Mouse (Mus musculus) layer of hippocampus, postnatal 14 days (tissue): ENCODE measurements around the gene Zmiz2. TPM values are rescaled to one million over a fixed set of nuclear protein-coding genes. Genes with fewer than 3 reads are reported as not detected.
"Not testable (repeated sequence)": the region's sequence is repeated elsewhere in the genome, so short reads cannot be mapped to it uniquely, and the experiment has no call there.

ENCODE experiments used
- DNase-seq, 2 experiments: peaks; one replicate each; pipeline ENCODE4 v3.0.0; 2021 to 2022; ENCODE audit warnings: low spot score in 2 of 2, mixed read lengths in 1 of 2
- long read RNA-seq, 2 experiments: library from polyadenylated mRNA; stranded (forward); transcript quantifications; one replicate each; pipeline ENCODE4 v2.0.0; 2021
- total RNA-seq, 2 experiments: library from RNA; stranded (reverse); gene quantifications; 2 replicates each; pipeline ENCODE4 v1.2.3; 2021

Zmiz2 gene
- total RNA-seq: 100 to 1,000 TPM; 165 to 169 TPM
- long read RNA-seq, experiment 1, full-length matches to known transcripts: 7 of 86 reads
- long read RNA-seq, experiment 1, partial matches to known transcripts: 70 of 86 reads
- long read RNA-seq, experiment 1, other reads (novel, unspliced or antisense): 9 of 86 reads
- long read RNA-seq, experiment 2, full-length matches to known transcripts: 5 of 92 reads
- long read RNA-seq, experiment 2, partial matches to known transcripts: 78 of 92 reads
- long read RNA-seq, experiment 2, other reads (novel, unspliced or antisense): 9 of 92 reads

DNA sequence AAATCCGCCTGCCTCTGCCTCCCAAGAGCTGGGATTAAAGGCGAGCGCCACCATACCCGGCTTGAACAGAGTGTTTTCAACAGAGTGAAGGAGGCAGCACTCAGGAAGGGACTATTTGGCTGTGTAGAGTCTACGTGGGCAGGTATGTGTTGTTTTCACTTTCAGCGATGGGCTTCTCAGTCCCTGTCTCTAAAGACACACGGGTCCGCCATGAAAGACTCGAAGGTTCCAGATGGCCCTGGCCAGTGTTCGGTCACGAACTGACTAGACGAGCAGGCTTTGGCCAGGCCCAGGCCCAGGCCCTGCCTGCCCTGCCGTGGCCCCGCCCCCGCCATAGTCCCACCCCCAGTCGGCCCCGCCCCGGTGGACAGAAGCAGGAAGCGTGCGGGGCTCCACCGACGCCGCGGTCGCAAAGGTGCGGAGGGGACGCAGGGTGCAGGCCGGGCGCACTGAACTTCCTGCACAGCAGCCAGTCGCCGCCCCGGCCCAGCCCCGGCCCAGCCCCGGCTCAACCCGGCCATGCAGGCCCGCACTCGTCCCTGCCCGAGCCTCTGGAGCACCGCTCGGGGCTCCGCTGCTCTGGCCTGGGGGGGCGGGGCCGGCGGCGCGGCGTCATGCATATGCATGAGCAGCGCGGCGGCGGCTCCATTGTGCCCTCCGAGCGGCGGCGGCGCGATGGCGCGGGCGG, at the start of gene Zmiz2:
Zmiz2 (plus strand) TSS at position 349 of the 688 bp plus-strand sequence.
- DNase-seq: peak; percentile 93 to 97

DNA sequence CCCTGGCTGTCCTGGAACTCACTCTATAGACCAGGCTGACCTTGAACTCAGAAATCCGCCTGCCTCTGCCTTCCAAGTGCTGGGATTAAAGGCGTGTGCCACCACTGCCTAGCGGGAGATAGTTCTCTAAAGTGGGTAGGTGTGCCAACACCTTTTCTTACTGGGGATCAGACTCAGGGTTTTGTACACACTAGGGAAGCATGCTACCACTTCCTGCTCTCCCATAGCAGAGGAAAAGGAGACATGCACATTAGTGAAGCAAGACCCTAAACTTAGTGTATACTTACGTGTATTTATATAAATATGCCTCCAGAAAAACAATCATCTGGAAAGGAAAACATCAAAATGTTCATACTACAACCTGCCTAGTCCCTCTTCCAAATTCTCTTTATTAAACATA, 42.9 kb upstream of the Zmiz2 start:
- no peak for DNase-seq

GRCm38 (mm10) chr11:6346966-6347365, 41.9 kb upstream of the Zmiz2 start:
- DNase-seq: no peak

DNA sequence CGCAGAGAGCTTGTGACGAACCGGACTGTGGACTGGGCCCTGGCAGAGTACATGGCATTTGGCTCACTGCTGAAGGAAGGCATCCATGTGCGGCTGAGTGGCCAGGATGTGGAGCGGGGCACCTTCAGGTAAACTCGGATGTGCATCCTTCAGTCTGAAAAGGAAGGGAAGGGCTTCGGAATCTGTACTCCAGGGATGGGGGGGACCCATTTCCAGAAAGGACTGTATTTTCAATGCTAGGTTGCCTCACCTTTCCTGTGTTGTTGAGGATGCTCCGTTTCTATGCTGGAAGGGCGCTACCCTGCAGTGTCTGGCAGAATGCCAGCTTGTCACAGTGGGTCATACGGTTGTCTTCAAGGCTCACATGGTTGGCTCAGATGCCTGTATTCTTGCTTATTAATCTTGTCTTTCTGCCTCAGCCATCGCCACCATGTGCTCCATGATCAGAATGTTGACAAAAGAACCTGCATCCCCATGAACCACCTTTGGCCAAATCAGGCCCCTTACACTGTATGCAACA, 40.1 kb upstream of the Zmiz2 start:
- no peak for DNase-seq

- no peak for DNase-seq
Observed at GRCm38 (mm10) chr11:6349586-6349985, 39.3 kb upstream of the Zmiz2 start.

DNA sequence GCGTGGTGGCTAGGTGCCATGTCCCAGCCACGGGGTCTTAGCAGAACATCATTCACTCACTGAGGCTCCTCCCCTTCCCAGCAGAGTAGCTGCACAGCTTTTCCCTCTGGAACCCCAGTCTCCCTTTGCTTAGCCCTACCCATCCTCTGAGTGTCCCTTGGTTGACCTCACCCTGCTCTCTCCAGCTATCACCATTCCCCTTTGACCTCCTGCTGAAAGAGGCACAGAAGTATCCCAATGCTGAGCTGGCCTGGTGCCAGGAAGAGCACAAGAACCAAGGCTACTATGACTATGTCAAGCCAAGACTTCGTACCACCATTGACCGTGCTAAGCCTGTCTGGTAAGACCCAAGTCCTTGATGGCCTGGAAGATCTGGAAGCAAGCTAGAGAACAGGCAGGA, 33.8 kb upstream of the Zmiz2 start:
- no peak for DNase-seq

- no peak for DNase-seq
Observed at GRCm38 (mm10) chr11:6364581-6365275, 24.1 kb upstream of the Zmiz2 start.

DNA sequence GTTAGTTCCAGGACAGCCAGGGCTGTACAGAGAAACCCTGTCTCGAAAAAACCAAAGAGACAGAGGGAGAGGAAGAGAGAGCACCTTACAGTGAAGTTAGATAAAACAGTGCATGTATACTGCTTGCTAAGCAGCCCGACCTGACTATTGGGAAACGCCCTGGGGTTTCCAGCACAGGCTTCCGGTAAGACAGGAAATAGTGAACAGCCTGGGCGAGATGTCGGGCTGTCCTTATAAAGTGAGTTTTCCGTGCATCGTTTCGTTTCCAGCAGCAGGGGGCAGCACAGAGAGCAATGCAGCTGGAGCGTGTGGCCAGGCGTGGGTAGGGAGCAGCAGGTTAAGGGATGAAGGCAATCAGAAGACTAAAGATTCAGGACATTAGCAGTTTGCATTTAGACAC, 23.0 kb upstream of the Zmiz2 start:
- peak; percentile 40 to 72 for DNase-seq

GRCm38 (mm10) chr11:6366434-6366833, 22.4 kb upstream of the Zmiz2 start:
- no peak for DNase-seq

DNA sequence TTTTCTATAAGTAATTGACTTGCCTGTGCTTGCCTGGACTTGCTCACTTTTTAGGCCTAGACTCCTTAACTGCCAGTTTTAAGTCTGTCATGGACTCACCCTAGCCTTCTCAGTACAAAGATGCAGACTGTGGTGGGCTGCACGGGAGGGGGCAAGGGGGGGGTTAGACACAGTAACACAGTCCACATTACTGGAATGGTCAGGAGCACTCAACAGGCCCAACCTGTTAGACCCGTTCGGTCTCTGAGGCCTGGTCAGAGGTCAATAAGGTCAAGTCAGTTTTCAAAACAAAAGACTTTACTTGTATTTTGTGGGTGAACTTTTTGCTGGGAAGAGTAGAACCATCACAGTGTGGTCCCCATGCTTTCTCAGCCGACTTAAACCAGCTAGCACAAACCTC, 21.7 kb upstream of the Zmiz2 start:
- DNase-seq: no peak

DNA sequence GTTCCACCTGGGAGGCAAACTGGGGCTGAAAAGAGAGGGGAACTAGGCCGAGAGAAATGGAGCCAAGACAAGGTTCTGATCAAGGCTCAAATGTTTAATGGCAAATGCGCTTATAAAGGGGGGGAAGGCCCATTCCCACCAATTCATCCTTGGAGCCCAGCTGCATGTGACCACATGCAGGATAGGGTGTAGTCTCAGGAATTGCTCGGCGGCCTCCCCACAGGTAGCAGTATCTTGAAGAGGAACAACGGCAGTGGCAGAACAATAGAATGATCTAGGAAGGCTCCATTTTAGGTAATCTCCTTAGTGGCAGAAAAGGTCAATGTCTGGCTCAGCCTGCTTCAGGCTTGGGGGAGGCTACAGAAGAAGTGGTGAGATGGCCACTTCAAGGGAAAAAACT, 20.9 kb upstream of the Zmiz2 start:
- not testable (repeated sequence) for DNase-seq

GRCm38 (mm10) chr11:6371376-6372155, 17.3 kb upstream of the Zmiz2 start:
- DNase-seq: no peak

GRCm38 (mm10) chr11:6372784-6373183, 16.1 kb upstream of the Zmiz2 start:
- DNase-seq: no peak

GRCm38 (mm10) chr11:6380916-6381315, 8.0 kb upstream of the Zmiz2 start:
- DNase-seq: no peak

GRCm38 (mm10) chr11:6388126-6388725, 648 bp upstream of the Zmiz2 start:
- no peak for DNase-seq

GRCm38 (mm10) chr11:6389483-6389921, 628 bp downstream of the Zmiz2 start:
- DNase-seq: no peak

DNA sequence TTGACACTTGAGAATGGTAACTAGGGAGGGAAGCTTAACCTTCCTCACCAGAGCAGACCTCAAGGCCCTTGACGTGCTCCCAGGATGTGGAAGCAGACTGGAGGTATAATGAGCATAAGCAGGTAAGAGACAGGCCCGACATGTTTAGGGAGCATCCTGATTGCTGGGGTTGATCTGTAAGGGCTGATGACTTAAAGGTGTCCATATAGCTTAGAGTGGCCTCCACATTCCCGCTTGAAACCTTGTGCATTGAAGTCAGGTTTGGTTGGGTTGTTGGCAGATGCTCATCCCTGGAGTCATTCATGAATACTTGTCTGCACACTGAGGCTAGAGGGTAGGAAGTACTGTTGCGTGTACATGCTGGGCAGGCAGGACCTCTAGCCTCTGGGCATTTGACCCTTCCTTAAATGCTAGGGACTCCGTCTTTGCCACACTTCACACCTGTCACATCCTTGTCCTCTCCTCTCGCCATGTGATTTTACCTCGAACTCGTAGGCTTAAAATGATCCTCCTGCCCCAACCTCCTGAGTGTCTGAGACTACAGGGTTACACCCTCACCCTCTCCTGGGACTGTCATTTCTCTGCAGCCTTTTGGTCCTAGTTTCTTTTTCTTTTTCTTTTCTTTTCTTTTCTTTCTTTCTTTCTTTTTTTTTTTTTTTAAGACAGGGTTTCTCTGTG, 1.6 kb downstream of the Zmiz2 start:
- no peak for DNase-seq

DNA sequence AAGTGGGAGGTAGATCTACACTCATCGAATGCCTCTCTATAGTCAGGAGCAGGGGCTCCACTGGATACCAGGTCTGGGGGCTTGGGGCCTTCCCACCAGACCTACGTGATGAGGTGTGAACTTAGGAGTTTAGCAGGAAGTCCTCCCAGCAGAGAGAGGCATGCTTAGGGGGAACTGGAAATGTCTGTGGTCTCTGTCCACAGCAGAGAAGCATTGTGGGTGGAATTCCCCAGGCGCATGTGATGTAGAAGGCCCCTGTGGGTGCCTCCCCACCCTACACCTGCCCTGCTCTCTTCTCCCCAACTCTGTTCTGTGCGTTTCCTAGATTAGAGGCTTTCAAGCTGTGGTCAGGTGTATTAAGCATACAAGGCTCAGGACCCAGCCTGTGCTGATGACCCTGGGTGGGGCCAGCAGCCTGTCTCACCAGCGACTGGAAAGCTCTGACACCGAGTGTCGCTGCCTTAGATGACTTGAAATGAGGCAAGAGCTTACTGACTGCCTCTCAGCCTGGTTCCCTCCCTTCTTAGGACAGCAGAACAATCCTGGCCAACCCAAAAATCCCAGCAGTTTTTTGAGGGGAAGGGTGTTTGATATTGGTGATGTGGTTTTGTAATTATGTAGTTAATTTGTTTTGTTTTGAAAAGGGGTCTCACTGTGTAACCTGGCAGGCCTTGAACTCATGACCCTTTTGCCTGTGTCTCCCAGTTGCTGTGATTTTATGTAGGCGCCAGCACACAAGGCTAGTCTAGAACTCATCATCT, 2.8 kb downstream of the Zmiz2 start:
- DNase-seq: no peak

GRCm38 (mm10) chr11:6392857-6393256, 4.0 kb downstream of the Zmiz2 start:
- no peak for DNase-seq
